Mouse (Mus musculus) liver, embryonic 11.5 days (tissue): ENCODE results near the gene Foxred1. TPM values are rescaled to one million over a fixed set of nuclear protein-coding genes. Genes with fewer than 3 reads are reported as not detected.

Experiments
- polyA plus RNA-seq: library from polyadenylated mRNA; unstranded; fragments of >200 nt; fragmentation: Nextera tagmentation; extraction: Ambion mirVana; gene quantifications from 2 replicates; pipeline ENCODE4 v1.2.1, GENCODE M21; 2014

Gene Foxred1
- polyA plus RNA-seq, 1 experiment from 2014 or later: 55.4 TPM

Other genes starting within 250 kb of the Foxred1 start
- 34.8 and 40.1 TPM in 2 replicates for gene St3gal4, start 91.8 kb downstream of the Foxred1 start, polyA plus RNA-seq
- 90.9 and 95.2 TPM in 2 replicates for gene Dcps, start 35.0 kb downstream of the Foxred1 start, polyA plus RNA-seq
- gene Srpr, start 10.9 kb downstream of the Foxred1 start, polyA plus RNA-seq: 98.7 and 108 TPM in 2 replicates
- gene Tirap, start 10.8 kb downstream of the Foxred1 start, polyA plus RNA-seq: 10.5 and 11.0 TPM in 2 replicates
- 30.4 and 31.3 TPM in 2 replicates for gene Fam118b, start 56.8 kb upstream of the Foxred1 start, polyA plus RNA-seq
- gene Rpusd4, start 56.8 kb upstream of the Foxred1 start, polyA plus RNA-seq: 34.6 and 36.3 TPM in 2 replicates
- 0.91 and 1.5 TPM in 2 replicates for gene Cdon, start 210.1 kb upstream of the Foxred1 start, polyA plus RNA-seq